In genomic region chr12:51636689-51637470, GRCm38 (mm10) we compare ENCODE assay signal across 26 mouse cellular contexts. TPM values are rescaled to one million over a fixed set of nuclear protein-coding genes. Genes with fewer than 3 reads are reported as not detected.
DNase-seq lines count a peak whose midpoint lies in the region; ATAC-seq and TF ChIP-seq lines count a peak whose summit lies in the region.
"Had no signal": no experiment of that assay in that cellular context is flagged by ENCODE, and none has a peak within 500 bp of the region (broad histone marks: within the 10 kb centered on the region; RNA-seq: fewer than 3 reads in every experiment).

No protein-coding gene starts in this region.

- H3K27me3 ChIP-seq in heart, postnatal 0 days (ENCODE audit: control insufficient read depth, insufficient read depth, low read length), result no peaks in the 10 kb centered on the region
- H3K27me3 ChIP-seq in G1E (ENCODE audit: insufficient read depth, low read length), result no peaks in the 10 kb centered on the region
- H3K27me3 ChIP-seq: forebrain, embryonic 13.5 days; heart, embryonic 13.5 days; hindbrain, embryonic 12.5 days; hindbrain, embryonic 15.5 days had no signal

- no peaks in the 10 kb centered on the region for H3K9me3 ChIP-seq in heart, postnatal 0 days (replicated peaks; ENCODE audit: control insufficient read depth, low read length)
- H3K9me3 ChIP-seq in G1E (replicated peaks), result no peaks in the 10 kb centered on the region
- H3K9me3 ChIP-seq: forebrain, embryonic 10.5 days; forebrain, embryonic 13.5 days; heart, embryonic 10.5 days; heart, embryonic 13.5 days; hindbrain, embryonic 12.5 days; hindbrain, embryonic 15.5 days had no signal

- DNase-seq in heart, postnatal 0 days (ENCODE audit: low spot score), result no peak
- no peak for DNase-seq in heart, adult 9 months (ENCODE audit: low spot score in 2 of 2)
- peak; percentile 68 for DNase-seq in 416B (ENCODE audit: low read depth)
- DNase-seq in G1E (ENCODE audit: low spot score), result no peak
- DNase-seq in thymus, adult 18-20 months, result no peak
- no peak for DNase-seq in embryo, embryonic 10 days (ENCODE audit: low spot score)
- DNase-seq: adrenal gland, adult 8-10 months; adrenal gland, postnatal 25 days; cerebellum, adult 11-12 months; cerebellum, adult 8-10 months; cerebellum, postnatal 10 days; cerebellum, postnatal 36 days; gastrocnemius, postnatal 10 days; gastrocnemius, postnatal 36 days had no signal

- 14% methylated on average over 2 of the region's 2 CpGs for WGBS in heart, postnatal 0 days

- TF ChIP-seq CTCF in heart, postnatal 0 days (IDR thresholded peaks at IDR 0.05; ENCODE audit: low read depth), result no peak
- no peak for TF ChIP-seq CTCF in G1E (IDR thresholded peaks at IDR 0.05; ENCODE audit: low read depth, low read length)

- no peak overlapping the region for H3K9ac ChIP-seq in heart, postnatal 0 days (replicated peaks; ENCODE audit: low read depth, low read length)
- H3K9ac ChIP-seq: forebrain, embryonic 13.5 days; heart, embryonic 13.5 days; hindbrain, embryonic 12.5 days; hindbrain, embryonic 15.5 days had no signal

- H3K4me3 ChIP-seq in heart, postnatal 0 days (ENCODE audit: low read depth, low read length), result no peak overlapping the region
- H3K4me3 ChIP-seq in G1E (ENCODE audit: low read depth, low read length), result no peak overlapping the region
- H3K4me3 ChIP-seq: forebrain, embryonic 10.5 days; forebrain, embryonic 13.5 days; heart, embryonic 10.5 days; heart, embryonic 13.5 days; hindbrain, embryonic 12.5 days; hindbrain, embryonic 15.5 days had no signal

- no peak for ATAC-seq in heart, postnatal 0 days (ENCODE audit: insufficient read depth, low read depth)
- ATAC-seq in G1E (ENCODE audit: extremely low read depth, insufficient number of reproducible peaks, low FRiP score, poor library complexity, severe bottlenecking), result peak; percentile 48
- peak; percentile 82 for ATAC-seq in megakaryocyte-erythroid progenitor cell, adult 5-6 weeks (replicated peaks; ENCODE audit: low FRiP score, low TSS enrichment, poor library complexity, severe bottlenecking)
- ATAC-seq: activated CD4-positive, CD25-positive, alpha-beta regulatory T cell, adult 4 months; CD4-positive, CD25-positive, alpha-beta regulatory T cell, adult 4 months; forebrain, embryonic 13.5 days; forebrain, embryonic 16.5 days had no signal

- no peak overlapping the region for H3K4me2 ChIP-seq in heart, postnatal 0 days (ENCODE audit: low read depth, low read length)
- H3K4me2 ChIP-seq: forebrain, embryonic 13.5 days; heart, embryonic 13.5 days; hindbrain, embryonic 12.5 days; hindbrain, embryonic 15.5 days had no signal

- H3K36me3 ChIP-seq in heart, postnatal 0 days (replicated peaks; ENCODE audit: control insufficient read depth, insufficient read depth, low read length), result peaks cover 8% of the 10 kb centered on the region
- peaks cover 43% of the 10 kb centered on the region for H3K36me3 ChIP-seq in G1E (replicated peaks)
- H3K36me3 ChIP-seq: hindbrain, embryonic 12.5 days; hindbrain, embryonic 15.5 days had no signal

- no peak for TF ChIP-seq EP300 in heart, postnatal 0 days (IDR thresholded peaks at IDR 0.05; ENCODE audit: low read depth)

- H3K27ac ChIP-seq in heart, postnatal 0 days (ENCODE audit: low read depth), result 0 out of 2 replicates have a peak overlapping the region, but pooled peaks have one; percentile 46
- H3K27ac ChIP-seq: forebrain, embryonic 10.5 days; forebrain, embryonic 13.5 days; heart, embryonic 10.5 days; heart, embryonic 13.5 days; hindbrain, embryonic 12.5 days; hindbrain, embryonic 15.5 days had no signal

- no peaks in the 10 kb centered on the region for H3K4me1 ChIP-seq in heart, postnatal 0 days (ENCODE audit: control insufficient read depth, insufficient read depth)
- peaks cover 28% of the 10 kb centered on the region for H3K4me1 ChIP-seq in G1E (ENCODE audit: insufficient read depth, low read depth, low read length)
- H3K4me1 ChIP-seq: forebrain, embryonic 10.5 days; forebrain, embryonic 13.5 days; hindbrain, embryonic 12.5 days; hindbrain, embryonic 15.5 days had no signal

RNA-seq across cellular contexts. Expression of gene Coch, which starts 43.7 kb away (rescaled TPM):
- 1.1 and 5.5 TPM in 2 replicates for total RNA-seq in heart, postnatal 0 days (2014; rRNA removed; ENCODE audit: low replicate concordance)
- 0.84 and 0.90 TPM in 2 replicates for polyA plus RNA-seq in heart, postnatal 0 days (2015; fragmentation: Nextera tagmentation; extraction: Ambion mirVana)
- not detected in 2 replicates for total RNA-seq in G1E (2014; fragmentation: Nextera tagmentation)
- total RNA-seq in G1E (2017), result not detected in 2 replicates
- polyA plus RNA-seq in G1E (2012), result not detected in 2 replicates
- not detected in 2 replicates for total RNA-seq in megakaryocyte-erythroid progenitor cell, adult 5-6 weeks (2014; fragmentation: Nextera tagmentation)
- not detected in 2 replicates for total RNA-seq in megakaryocyte-erythroid progenitor cell, adult 5-6 weeks (2017)
- total RNA-seq: granulocyte monocyte progenitor cell, adult 5-6 weeks; hematopoietic stem cell, adult 5-6 weeks had no signal

RNA-seq across cellular contexts. Expression of gene Ap4s1, which starts 54.0 kb away (rescaled TPM):
- total RNA-seq in heart, postnatal 0 days (2014; rRNA removed; ENCODE audit: low replicate concordance), result 25.0 and 47.9 TPM in 2 replicates
- 47.0 and 47.1 TPM in 2 replicates for polyA plus RNA-seq in heart, postnatal 0 days (2015; fragmentation: Nextera tagmentation; extraction: Ambion mirVana)
- total RNA-seq in G1E (2014; fragmentation: Nextera tagmentation), result 16.2 and 28.5 TPM in 2 replicates
- total RNA-seq in G1E (2017), result 17.1 and 21.8 TPM in 2 replicates
- polyA plus RNA-seq in G1E (2012), result 7.2 TPM in 2 replicates
- total RNA-seq in megakaryocyte-erythroid progenitor cell, adult 5-6 weeks (2014; fragmentation: Nextera tagmentation), result 16.7 and 19.4 TPM in 2 replicates
- 15.0 and 23.5 TPM in 2 replicates for total RNA-seq in megakaryocyte-erythroid progenitor cell, adult 5-6 weeks (2017)

RNA-seq across cellular contexts. Expression of gene Strn3, which starts 54.8 kb away (rescaled TPM):
- 69.6 and 73.5 TPM in 2 replicates for total RNA-seq in heart, postnatal 0 days (2014; rRNA removed; ENCODE audit: low replicate concordance)
- 37.1 and 37.4 TPM in 2 replicates for polyA plus RNA-seq in heart, postnatal 0 days (2015; fragmentation: Nextera tagmentation; extraction: Ambion mirVana)
- total RNA-seq in G1E (2014; fragmentation: Nextera tagmentation) (93.1 and 94.9 TPM in 2 replicates), G1E (2017) (98.3 and 102 TPM in 2 replicates)
- polyA plus RNA-seq in G1E (2012), result 20.0 and 25.0 TPM in 2 replicates
- 40.2 and 46.4 TPM in 2 replicates for total RNA-seq in megakaryocyte-erythroid progenitor cell, adult 5-6 weeks (2014; fragmentation: Nextera tagmentation)
- 60.6 and 67.3 TPM in 2 replicates for total RNA-seq in megakaryocyte-erythroid progenitor cell, adult 5-6 weeks (2017)
